Mouse (Mus musculus) erythroblast, embryonic 14.5 days (primary cell): ENCODE results near the gene Mapk11.

Experiments
- GATA1 ChIP-seq: IDR thresholded peaks from 2 replicates; pipeline ENCODE4 v1.6.1; 2012; ENCODE audit warnings: low read length, inconsistent platforms, mixed read lengths
- TAL1 ChIP-seq: IDR thresholded peaks from 3 replicates; pipeline ENCODE4 v1.6.1; 2012; ENCODE audit warnings: low read length, inconsistent platforms, mixed read lengths

DNA sequence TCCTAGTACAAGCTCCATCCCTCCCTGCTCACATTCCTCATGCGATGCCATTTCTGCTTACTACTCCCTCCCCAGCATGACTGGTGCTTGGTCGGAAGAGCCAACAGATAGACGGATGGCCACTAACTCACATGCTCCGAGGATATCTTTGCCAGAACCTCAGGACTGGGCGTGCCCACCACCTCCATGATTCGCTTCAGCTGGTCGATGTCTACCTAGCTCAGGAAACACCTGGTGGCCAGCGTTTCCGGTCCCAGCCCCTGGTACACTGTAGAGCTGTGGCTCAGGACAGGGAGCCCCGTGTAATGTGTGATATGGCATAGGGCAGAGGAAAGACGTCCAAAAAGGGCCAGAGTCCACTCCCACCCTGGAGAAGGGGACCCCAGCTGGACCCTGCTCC is 4.5 kb downstream of the Mapk11 start:
- TF ChIP-seq TAL1 (no peak), GATA1 (no peak)
